Mouse (Mus musculus) cerebral cortex, adult 2 months (tissue): ENCODE data around the gene Capn1.

ENCODE experiments used
- WGBS: fragments of 180-500 bp; shearing (Covaris S2); methylation state at CpG from one replicate; pipeline ENCODE4 v1.1.7; 2018; 5-methylcytosine and 5-hydroxymethylcytosine counted together

Capn1 gene

DNA sequence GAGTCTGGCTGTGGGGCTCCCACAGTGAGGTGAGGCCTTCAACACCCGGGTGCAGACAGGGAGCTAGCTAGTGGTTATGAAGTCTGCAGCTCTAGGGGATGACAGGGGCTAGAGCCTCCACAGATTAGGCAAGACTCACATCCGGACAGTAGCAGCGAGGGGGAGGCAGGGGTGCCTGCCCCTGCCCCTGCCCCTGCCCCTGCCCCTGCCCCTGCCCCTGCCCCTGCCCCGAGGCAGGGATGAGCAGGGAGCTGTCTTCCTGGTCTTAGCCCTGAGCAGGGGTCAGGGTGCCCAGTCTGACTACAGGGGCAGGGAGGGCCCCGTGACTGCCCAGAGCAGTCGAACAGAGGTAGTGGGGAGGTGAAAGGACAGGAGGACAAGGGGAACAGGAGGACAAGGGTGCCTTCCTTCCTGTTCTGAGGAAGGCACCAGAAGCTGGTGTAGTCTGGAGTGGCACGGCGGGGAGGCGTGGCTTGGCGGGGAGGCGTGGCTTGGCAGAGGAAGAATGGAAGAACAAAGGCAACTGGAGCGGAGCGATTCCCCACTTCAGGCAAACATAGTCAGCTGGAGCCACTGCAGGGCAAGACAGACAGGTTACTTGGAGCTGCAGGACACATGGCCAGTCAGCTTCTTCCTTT is 26.8 kb downstream of the Capn1 start:
- WGBS: 32% methylated on average over 13 of the region's 13 CpGs

DNA sequence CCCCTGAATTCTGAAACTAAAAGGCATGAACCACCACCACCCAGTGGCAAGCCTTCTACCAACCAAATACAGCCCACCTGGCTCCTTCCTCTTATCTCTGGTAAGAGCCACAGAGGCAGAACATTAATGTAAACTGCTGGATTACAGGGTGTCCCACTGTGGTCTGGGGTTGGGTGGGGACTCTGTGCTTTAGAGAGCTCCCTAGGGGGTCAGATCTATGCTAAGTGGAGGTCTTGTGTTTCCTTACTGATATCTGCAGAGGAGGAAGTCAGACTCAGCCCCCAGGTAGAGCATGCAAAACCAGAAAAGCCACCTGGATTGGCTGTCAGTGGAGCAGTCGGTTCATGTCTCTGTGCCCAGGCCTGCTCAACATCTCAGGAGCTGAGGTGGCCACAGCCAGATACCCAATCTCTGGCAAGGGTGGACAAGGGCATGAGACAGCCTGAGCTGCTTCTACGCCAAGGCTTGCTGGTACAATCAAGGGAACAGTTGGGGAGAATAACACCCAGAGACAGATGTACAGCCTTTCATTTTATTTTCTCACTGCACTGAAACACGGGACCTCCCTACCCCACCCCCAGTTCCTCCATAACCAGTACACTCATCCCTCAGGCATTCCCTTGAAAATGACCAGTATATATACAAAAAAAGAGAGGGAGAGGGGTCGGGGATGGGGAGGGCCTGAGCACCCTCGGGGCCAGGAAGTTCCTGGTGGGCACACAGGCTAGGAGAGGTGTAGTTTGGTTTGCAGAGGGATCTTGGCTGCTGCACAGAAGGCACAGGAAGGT is 27.5 kb downstream of the Capn1 start:
- 69% methylated on average over 5 of the region's 5 CpGs for WGBS

DNA sequence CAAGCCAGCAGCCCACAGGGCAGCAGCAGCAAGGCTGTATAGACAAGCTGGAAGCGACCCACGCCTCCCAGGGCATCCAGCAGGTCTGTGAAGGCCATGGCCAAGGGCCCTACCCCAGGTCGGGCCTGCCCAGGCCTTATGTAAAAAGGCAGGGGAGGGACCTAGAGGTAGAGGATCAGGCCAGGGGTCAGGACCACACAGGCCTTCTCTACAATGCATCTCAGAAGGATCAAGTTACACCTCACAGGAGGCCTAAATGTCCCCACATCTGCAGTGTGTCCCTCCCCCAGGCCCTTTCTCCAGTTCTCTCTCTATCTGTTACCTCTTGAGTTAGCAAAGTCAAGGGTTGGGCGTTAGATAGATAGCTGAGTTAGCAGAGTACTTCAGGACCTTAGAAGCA is 29.7 kb downstream of the Capn1 start, which contains the start of gene Slc22a20:
Slc22a20 (minus strand) TSS at position 101 of the 400 bp plus-strand sequence.
- 75% methylated on average over 4 of the region's 4 CpGs for WGBS

GRCm38 (mm10) chr19:5980477-5980876 is 35.2 kb downstream of the Capn1 start:
- WGBS: 89% methylated on average over 9 of the region's 9 CpGs

- 66% methylated on average over 3 of the region's 3 CpGs for WGBS
Observed at GRCm38 (mm10) chr19:5977717-5978116, 38.0 kb downstream of the Capn1 start.

- 60% methylated on average over 4 of the region's 4 CpGs for WGBS
Observed at GRCm38 (mm10) chr19:5975676-5976075, 40.0 kb downstream of the Capn1 start.

- 61% methylated on average over 4 of the region's 4 CpGs for WGBS
Observed at GRCm38 (mm10) chr19:5975112-5975511, 40.6 kb downstream of the Capn1 start.

GRCm38 (mm10) chr19:5967664-5968063 is 48.0 kb downstream of the Capn1 start:
- 91% methylated on average over 10 of the region's 10 CpGs for WGBS

DNA sequence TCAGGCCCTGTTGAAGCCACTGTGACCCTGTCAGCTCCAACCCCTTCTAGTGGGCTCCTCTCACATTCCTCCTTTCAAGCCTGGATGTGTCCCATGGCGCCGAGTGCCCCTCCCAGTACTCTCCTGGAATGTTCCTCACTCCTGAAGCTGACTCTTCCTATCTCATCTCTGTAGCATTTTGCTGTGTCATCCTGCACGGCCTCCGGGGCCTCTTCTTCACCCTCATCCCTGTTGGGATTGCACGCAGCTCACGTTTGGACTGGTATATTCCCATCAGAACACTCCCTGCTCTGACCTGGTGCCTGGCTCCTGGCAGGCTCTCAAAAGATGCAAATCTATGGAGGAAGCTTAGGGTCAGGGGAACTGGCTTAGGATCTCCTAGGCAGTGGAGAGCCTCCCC is 48.9 kb downstream of the Capn1 start:
- 80% methylated on average over 6 of the region's 6 CpGs for WGBS

GRCm38 (mm10) chr19:5965910-5966309 is 49.8 kb downstream of the Capn1 start:
- 95% methylated on average over 2 of the region's 2 CpGs for WGBS

DNA sequence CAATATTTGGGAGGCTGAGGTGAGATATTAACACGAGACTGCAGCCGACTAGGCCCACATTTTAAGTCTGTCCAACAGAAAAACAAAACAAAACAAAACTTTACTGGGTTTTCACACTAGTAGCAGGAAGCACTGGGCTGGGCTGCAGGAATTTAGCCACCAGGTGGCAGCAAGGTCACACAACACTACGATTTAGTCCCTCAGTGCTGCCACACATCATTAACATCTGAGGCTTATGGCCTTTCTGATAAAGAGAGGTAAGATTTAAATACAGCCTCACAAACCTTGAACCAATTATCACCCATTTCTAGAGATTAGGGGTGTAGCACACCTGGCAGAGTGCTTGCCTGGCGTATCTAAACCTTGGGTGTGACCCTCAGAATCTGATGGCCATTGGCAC is 50.4 kb downstream of the Capn1 start:
- WGBS: 16% methylated on average over 4 of the region's 4 CpGs

- 87% methylated on average over 2 of the region's 2 CpGs for WGBS
Observed at GRCm38 (mm10) chr19:5964804-5965203, 50.9 kb downstream of the Capn1 start.

- under 1% methylated on average over 50 of the region's 50 CpGs for WGBS
Observed at GRCm38 (mm10) chr19:5963883-5964562, 51.7 kb downstream of the Capn1 start, which contains the start of gene Pola2. Gene Pola2 (minus strand): TSS chr19:5964202.

DNA sequence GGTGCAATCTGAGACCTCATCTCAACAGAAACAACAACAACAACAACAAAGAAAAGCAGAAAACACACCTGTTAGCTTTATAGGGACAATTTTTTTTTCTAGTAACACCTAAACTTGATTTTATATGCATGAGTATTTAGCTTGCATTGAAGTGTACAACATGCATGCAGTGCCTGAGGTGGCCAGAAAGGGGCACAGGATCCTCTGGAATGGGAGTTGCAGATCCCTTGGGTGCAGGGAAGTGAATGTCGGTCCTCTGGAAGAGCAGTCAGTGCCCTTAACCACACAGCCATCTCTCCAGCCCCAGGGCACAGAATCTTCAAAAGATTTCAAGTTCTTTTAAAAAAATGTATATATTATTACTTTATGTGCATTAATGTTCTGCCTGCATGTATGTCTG is 53.0 kb downstream of the Capn1 start:
- WGBS: 24% methylated on average over 1 of the region's 1 CpGs

GRCm38 (mm10) chr19:5957371-5957770 is 58.3 kb downstream of the Capn1 start:
- WGBS: 90% methylated on average over 5 of the region's 5 CpGs

- 33% methylated on average over 3 of the region's 3 CpGs for WGBS
Observed at GRCm38 (mm10) chr19:5956685-5957084, 59.0 kb downstream of the Capn1 start.

- 88% methylated on average over 28 of the region's 28 CpGs for WGBS
Observed at GRCm38 (mm10) chr19:5955704-5956670, 59.7 kb downstream of the Capn1 start.

- WGBS: 93% methylated on average over 10 of the region's 10 CpGs
Observed at GRCm38 (mm10) chr19:5954936-5955335, 60.8 kb downstream of the Capn1 start.

- WGBS: 93% methylated on average over 22 of the region's 22 CpGs
Observed at GRCm38 (mm10) chr19:5954031-5954710, 61.5 kb downstream of the Capn1 start.

DNA sequence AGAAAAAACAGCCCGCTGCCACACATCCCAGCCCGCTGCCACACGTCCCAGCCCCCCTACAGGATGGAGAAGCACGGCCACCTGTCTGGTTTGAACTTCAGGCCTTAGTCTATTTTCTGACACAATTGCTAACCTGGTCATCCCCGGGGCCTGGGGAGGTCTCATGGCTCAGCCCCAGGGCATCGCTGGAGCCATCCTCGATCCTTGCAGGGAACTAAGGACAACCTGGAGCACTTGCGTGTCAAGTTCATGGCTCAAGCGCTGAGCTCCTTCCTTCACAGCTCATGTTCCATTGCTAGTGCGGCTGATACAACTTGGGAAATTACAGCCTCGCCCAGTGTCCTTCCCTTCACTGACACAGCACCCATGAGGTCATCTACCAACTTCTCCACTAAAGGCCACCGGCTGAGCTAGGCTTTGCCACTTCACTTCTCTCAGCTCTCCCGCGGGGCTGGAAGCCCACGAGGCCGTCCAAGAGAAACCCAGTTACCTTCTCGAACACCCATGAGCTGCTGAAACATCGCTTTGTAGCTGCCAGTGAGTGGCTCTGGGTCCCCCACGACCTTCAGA is 62.4 kb downstream of the Capn1 start:
- WGBS: 94% methylated on average over 19 of the region's 19 CpGs
